Mouse (Mus musculus) liver, embryonic 18 days (tissue): Measurements from ENCODE around the gene Kctd7. TPM values are rescaled to one million over a fixed set of nuclear protein-coding genes. Genes with fewer than 3 reads are reported as not detected.

Source experiments
- polyA plus RNA-seq: library from polyadenylated mRNA; depleted of rRNA; stranded (reverse); fragments of >200 nt; gene quantifications from 2 replicates; pipeline ENCODE4 v1.2.3, GENCODE M21; 2012; rRNA removed

The Kctd7 gene
- 3.0 and 3.6 TPM in 2 replicates for polyA plus RNA-seq

GRCm38 (mm10) chr5:130144334-130145312, at the start of gene Kctd7:
TSS of gene Kctd7 (plus strand) at chr5:130144861.

GRCm38 (mm10) chr5:130171423-130171954, 26.8 kb downstream of the Kctd7 start, which contains the start of gene Rabgef1:
TSS of gene Rabgef1 (plus strand) at chr5:130171798.

Other genes starting within 250 kb of the Kctd7 start
- 2.2 and 2.3 TPM in 2 replicates for gene Zbed5, start 249.1 kb upstream of the Kctd7 start, polyA plus RNA-seq
- gene Phkg1, start 246.3 kb upstream of the Kctd7 start, polyA plus RNA-seq, result 0.03 and 0.06 TPM in 2 replicates
- 0.84 and 0.87 TPM in 2 replicates for gene Nupr1l, start 236.3 kb upstream of the Kctd7 start, polyA plus RNA-seq
- gene Vkorc1l1, start 202.9 kb upstream of the Kctd7 start, polyA plus RNA-seq, result 16.9 and 17.0 TPM in 2 replicates
- gene Gusb, start 141.8 kb upstream of the Kctd7 start, polyA plus RNA-seq, result 16.6 and 17.4 TPM in 2 replicates
- gene Asl, start 115.6 kb upstream of the Kctd7 start, polyA plus RNA-seq, result 103 and 107 TPM in 2 replicates
- gene Crcp, start 115.6 kb upstream of the Kctd7 start, polyA plus RNA-seq, result 13.7 and 13.9 TPM in 2 replicates
- gene Tpst1, start 71.5 kb upstream of the Kctd7 start, polyA plus RNA-seq, result 12.0 and 12.4 TPM in 2 replicates
- 11.8 and 13.4 TPM in 2 replicates for gene Rabgef1, start 26.9 kb downstream of the Kctd7 start, polyA plus RNA-seq
- 14.3 and 16.6 TPM in 2 replicates for gene Tmem248, start 72.2 kb downstream of the Kctd7 start, polyA plus RNA-seq
- 33.5 and 35.2 TPM in 2 replicates for gene Sbds, start 110.7 kb downstream of the Kctd7 start, polyA plus RNA-seq
- 5.5 and 6.3 TPM in 2 replicates for gene Tyw1, start 110.8 kb downstream of the Kctd7 start, polyA plus RNA-seq
- gene Caln1, start 224.6 kb downstream of the Kctd7 start, polyA plus RNA-seq, result 0.34 and 0.43 TPM in 2 replicates
- gene A330070K13Rik, start 239.8 kb downstream of the Kctd7 start, polyA plus RNA-seq, result not detected in 2 replicates